In genomic region chr11:101170811-101171610, GRCm38 (mm10) we compare ENCODE assay signal across 8 mouse cellular contexts. TPM values are rescaled to one million over a fixed set of nuclear protein-coding genes. Genes with fewer than 3 reads are reported as not detected.
A peak's percentile ranks its signal among the peaks of the same experiment; 100 is the strongest.
DNase-seq lines count a peak whose midpoint lies in the region; ATAC-seq and TF ChIP-seq lines count a peak whose summit lies in the region.

Gene Plekhh3 (minus strand): TSS chr11:101171351.

- no peak for TF ChIP-seq POLR2A in limb, embryonic 14.5 days (IDR thresholded peaks at IDR 0.05; ENCODE audit: borderline replicate concordance, extremely low read depth, insufficient read depth, insufficient read length)

- H3K4me2 ChIP-seq in embryonic facial prominence, embryonic 12.5 days (replicated peaks) = peak within 1 kb of the TSS; percentile 86
- H3K4me2 ChIP-seq in limb, embryonic 14.5 days (replicated peaks; ENCODE audit: low read depth, low read length, severe bottlenecking) = peak within 1 kb of the TSS; percentile 59
- H3K4me2 ChIP-seq in midbrain, postnatal 0 days (ENCODE audit: low read depth, low read length, poor library complexity, severe bottlenecking) = peak within 1 kb of the TSS; percentile 91

- H3K9ac ChIP-seq in embryonic facial prominence, embryonic 12.5 days = peak within 1 kb of the TSS; percentile 62
- H3K9ac ChIP-seq in limb, embryonic 14.5 days (ENCODE audit: low read depth, low read length, severe bottlenecking) = peak within 1 kb of the TSS; percentile 66
- H3K9ac ChIP-seq in midbrain, postnatal 0 days (replicated peaks; ENCODE audit: low read length, poor library complexity, severe bottlenecking) = peak within 1 kb of the TSS; percentile 64

- DNase-seq in 3134 (ENCODE audit: extremely low read depth, insufficient read length, low spot score) = peak; percentile 96
- DNase-seq in adrenal gland, postnatal 14 days = peak; percentile 97
- DNase-seq in heart, adult 8-10 months (ENCODE audit: low spot score) = peak; percentile 95
- DNase-seq in kidney, adult 9 months = peak; percentile 98
- DNase-seq in limb, embryonic 14.5 days (ENCODE audit: low spot score) = peak; percentile 98
- peak; percentile 99 for DNase-seq in midbrain, postnatal 0 days (ENCODE audit: low spot score)
- peak; percentile 83 for DNase-seq in splenic B cell, adult 2 months (ENCODE audit: low read depth, low spot score)

- H3K36me3 ChIP-seq in embryonic facial prominence, embryonic 12.5 days = peaks cover 10% of the 10 kb centered on the region
- peaks cover 18% of the 10 kb centered on the region for H3K36me3 ChIP-seq in limb, embryonic 14.5 days (ENCODE audit: control insufficient read depth, insufficient read depth, low read length)
- H3K36me3 ChIP-seq in midbrain, postnatal 0 days (ENCODE audit: insufficient read depth, low read length) = peaks cover 15% of the 10 kb centered on the region
- no peaks in the 10 kb centered on the region for H3K36me3 ChIP-seq in splenic B cell, adult 2 months (ENCODE audit: control insufficient read depth, insufficient read depth, low read length, poor library complexity, severe bottlenecking)

- peak within 1 kb of the TSS; percentile 84 for H3K27ac ChIP-seq in embryonic facial prominence, embryonic 12.5 days
- H3K27ac ChIP-seq in limb, embryonic 14.5 days (replicated peaks; ENCODE audit: low read depth, low read length) = peak within 1 kb of the TSS; percentile 65
- peak within 1 kb of the TSS; percentile 74 for H3K27ac ChIP-seq in midbrain, postnatal 0 days (ENCODE audit: low read depth, low read length)

- H3K9me3 ChIP-seq in embryonic facial prominence, embryonic 12.5 days = no peaks in the 10 kb centered on the region
- no peaks in the 10 kb centered on the region for H3K9me3 ChIP-seq in limb, embryonic 14.5 days (ENCODE audit: control insufficient read depth, low read length)
- no peaks in the 10 kb centered on the region for H3K9me3 ChIP-seq in midbrain, postnatal 0 days (ENCODE audit: low read length)

- peaks cover 50% of the 10 kb centered on the region for H3K4me1 ChIP-seq in embryonic facial prominence, embryonic 12.5 days
- peaks cover 31% of the 10 kb centered on the region for H3K4me1 ChIP-seq in limb, embryonic 14.5 days (ENCODE audit: control insufficient read depth, insufficient read depth, low read length)
- H3K4me1 ChIP-seq in midbrain, postnatal 0 days (ENCODE audit: insufficient read depth, low read length) = peaks cover 27% of the 10 kb centered on the region

- TF ChIP-seq CTCF in midbrain, postnatal 0 days (IDR thresholded peaks at IDR 0.05) = peak; percentile 29

- peak within 1 kb of the TSS; percentile 58 for H3K4me3 ChIP-seq in embryonic facial prominence, embryonic 12.5 days
- H3K4me3 ChIP-seq in limb, embryonic 14.5 days (replicated peaks; ENCODE audit: low read length) = peak within 1 kb of the TSS; percentile 81
- peak within 1 kb of the TSS; percentile 65 for H3K4me3 ChIP-seq in midbrain, postnatal 0 days (ENCODE audit: low read depth, low read length)

- peak; percentile 94 for ATAC-seq in embryonic facial prominence, embryonic 12.5 days (ENCODE audit: insufficient number of reproducible peaks, insufficient read depth, low FRiP score, low TSS enrichment)
- ATAC-seq in limb, embryonic 14.5 days (ENCODE audit: low FRiP score, low read depth) = peak; percentile 97
- ATAC-seq in midbrain, postnatal 0 days (ENCODE audit: low FRiP score) = peak; percentile 95

- peaks cover 79% of the 10 kb centered on the region for H3K27me3 ChIP-seq in embryonic facial prominence, embryonic 12.5 days
- H3K27me3 ChIP-seq in limb, embryonic 14.5 days (ENCODE audit: control insufficient read depth, insufficient read depth, low read length) = peaks cover 62% of the 10 kb centered on the region
- H3K27me3 ChIP-seq in midbrain, postnatal 0 days (ENCODE audit: insufficient read depth, low read length) = peaks cover 28% of the 10 kb centered on the region
- H3K27me3 ChIP-seq in splenic B cell, adult 2 months (ENCODE audit: control insufficient read depth, insufficient read depth, low read length, poor library complexity, severe bottlenecking) = peaks cover 3% of the 10 kb centered on the region

- whole genome bisulfite sequencing in embryonic facial prominence, embryonic 12.5 days = under 1% methylated on average over 41 of the region's 50 CpGs
- WGBS in limb, embryonic 14.5 days = 1% methylated on average over 37 of the region's 50 CpGs
- WGBS in midbrain, postnatal 0 days = under 1% methylated on average over 43 of the region's 50 CpGs

RNA-seq across cellular contexts. Expression of gene Plekhh3, which starts in this region (rescaled TPM):
- total RNA-seq in adrenal gland, postnatal 14 days (2021) = 30.5 and 32.7 TPM in 2 replicates
- polyA plus RNA-seq in embryonic facial prominence, embryonic 12.5 days (2016; fragmentation: Nextera tagmentation; extraction: Ambion mirVana) = 10.3 and 11.9 TPM in 2 replicates
- total RNA-seq in heart, adult 8-10 months (2022) = 10 to 100 TPM; 23.4 to 29.9 (median 28.1) TPM
- polyA plus RNA-seq in limb, embryonic 14.5 days (2012; rRNA removed) = 17.4 and 20.6 TPM in 2 replicates
- polyA plus RNA-seq in limb, embryonic 14.5 days (2014; fragmentation: Nextera tagmentation; extraction: Ambion mirVana) = 19.6 and 20.5 TPM in 2 replicates
- total RNA-seq in midbrain, postnatal 0 days (2014; rRNA removed) = 13.7 and 23.4 TPM in 2 replicates
- polyA plus RNA-seq in midbrain, postnatal 0 days (2015; fragmentation: Nextera tagmentation; extraction: Ambion mirVana) = 5.8 and 6.2 TPM in 2 replicates

Comparison
In these comparisons a context has a peak if more than half of its experiments do, and no peak if none do; other contexts are left out.
1. Peak in every context shown above with its lines: DNase-seq, ATAC-seq, H3K4me3 ChIP-seq and H3K27ac ChIP-seq.